Mouse (Mus musculus): ENCODE data around the gene Itga5. TPM values are rescaled to one million over a fixed set of nuclear protein-coding genes. Genes with fewer than 3 reads are reported as not detected.
A peak's percentile ranks its signal among the peaks of the same experiment; 100 is the strongest.

Gene Itga5
- polyA plus RNA-seq, 1 experiment from 2014 or later = 66.4 TPM

GRCm38 (mm10) chr15:103315011-103315502 lies 51.5 kb downstream of the Itga5 start:
- Histone ChIP-seq H3K4me1 (ENCODE audit: control insufficient read depth, insufficient read depth, low read length) (peaks cover 23% of the 10 kb centered on the region), H3K9me3 (replicated peaks; ENCODE audit: control insufficient read depth, low read length) (no peaks in the 10 kb centered on the region), H3K27ac (ENCODE audit: low read depth, low read length) (no peak overlapping the region), H3K27me3 (ENCODE audit: control insufficient read depth, insufficient read depth, low read length) (no peaks in the 10 kb centered on the region), H3K4me3 (ENCODE audit: low read depth, low read length) (peak overlapping the region; percentile 32), H3K36me3 (ENCODE audit: control insufficient read depth, insufficient read depth, low read length) (peaks cover 4% of the 10 kb centered on the region), H3K4me2 (peak overlapping the region; percentile 74), H3K9ac (ENCODE audit: low read depth, low read length) (peak overlapping the region; percentile 44; the same call in 1 of the 2 replicates)
- peak; percentile 52 for ATAC-seq (replicated peaks; ENCODE audit: insufficient number of reproducible peaks, low FRiP score, low TSS enrichment)
- 5% methylated on average over 18 of the region's 18 CpGs for WGBS (ENCODE audit: insufficient replicate concordance)

- H3K27me3 ChIP-seq (ENCODE audit: control insufficient read depth, insufficient read depth, low read length) = peaks cover 2% of the 10 kb centered on the region
- no peaks in the 10 kb centered on the region for H3K9me3 ChIP-seq (replicated peaks; ENCODE audit: control insufficient read depth, low read length)
- peaks cover 4% of the 10 kb centered on the region for H3K36me3 ChIP-seq (ENCODE audit: control insufficient read depth, insufficient read depth, low read length)
- no peak for ATAC-seq (replicated peaks; ENCODE audit: insufficient number of reproducible peaks, low FRiP score, low TSS enrichment)
- H3K4me3 ChIP-seq (ENCODE audit: low read depth, low read length) = peak overlapping the region; percentile 32
- H3K27ac ChIP-seq (ENCODE audit: low read depth, low read length) = no peak overlapping the region
- H3K4me1 ChIP-seq (ENCODE audit: control insufficient read depth, insufficient read depth, low read length) = peaks cover 23% of the 10 kb centered on the region
- WGBS (ENCODE audit: insufficient replicate concordance) = 40% methylated on average over 22 of the region's 22 CpGs
- H3K9ac ChIP-seq (ENCODE audit: low read depth, low read length) = peak overlapping the region; percentile 44; the same call in 1 of the 2 replicates
- H3K4me2 ChIP-seq = peak overlapping the region; percentile 74
Measured at GRCm38 (mm10) chr15:103314181-103314580, 52.4 kb downstream of the Itga5 start.

- ATAC-seq (replicated peaks; ENCODE audit: insufficient number of reproducible peaks, low FRiP score, low TSS enrichment) = no peak
- H3K9ac ChIP-seq (ENCODE audit: low read depth, low read length) = no peak overlapping the region; the same call in 1 of the 2 replicates
- peak overlapping the region; percentile 74 for H3K4me2 ChIP-seq
- no peaks in the 10 kb centered on the region for H3K9me3 ChIP-seq (replicated peaks; ENCODE audit: control insufficient read depth, low read length)
- H3K36me3 ChIP-seq (ENCODE audit: control insufficient read depth, insufficient read depth, low read length) = peaks cover 4% of the 10 kb centered on the region
- H3K4me1 ChIP-seq (ENCODE audit: control insufficient read depth, insufficient read depth, low read length) = peaks cover 27% of the 10 kb centered on the region
- peak overlapping the region; percentile 32; the same call in 1 of the 2 replicates for H3K4me3 ChIP-seq (ENCODE audit: low read depth, low read length)
- H3K27ac ChIP-seq (ENCODE audit: low read depth, low read length) = no peak overlapping the region
- WGBS (ENCODE audit: insufficient replicate concordance) = 19% methylated on average over 18 of the region's 18 CpGs
- H3K27me3 ChIP-seq (ENCODE audit: control insufficient read depth, insufficient read depth, low read length) = peaks cover 5% of the 10 kb centered on the region
Measured at GRCm38 (mm10) chr15:103313495-103314095, 53.0 kb downstream of the Itga5 start.

DNA sequence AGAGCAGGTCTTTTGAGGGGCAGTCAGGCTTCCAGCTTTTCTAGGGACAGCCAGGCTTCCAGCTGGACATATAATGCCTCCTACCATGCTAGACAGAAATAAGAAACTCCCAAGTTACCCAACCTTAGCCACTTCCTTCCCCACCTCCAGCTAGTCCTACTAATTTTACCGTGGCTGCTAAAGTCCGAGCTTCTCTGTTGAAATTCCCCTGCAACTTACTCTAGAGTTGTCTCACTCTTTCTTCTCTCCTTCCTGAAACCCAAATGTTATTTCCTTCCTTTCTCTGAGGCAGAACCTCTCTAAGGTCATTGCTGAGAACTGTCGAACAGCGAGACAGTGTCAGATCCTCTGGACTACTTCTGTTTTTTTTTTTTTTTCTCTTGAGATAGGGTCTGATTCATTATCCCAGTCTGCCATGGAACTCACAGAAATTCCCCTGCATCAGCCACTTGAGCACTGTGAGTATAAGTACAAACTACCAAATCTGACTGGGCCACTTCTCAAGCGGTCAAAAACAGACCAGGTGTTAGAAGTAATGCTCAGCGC lies 56.1 kb downstream of the Itga5 start, which contains the start of gene Gpr84:
TSS of gene Gpr84 (minus strand) at position 248 of the 546 bp plus-strand sequence.
- 45% methylated on average over 6 of the region's 6 CpGs for WGBS (ENCODE audit: insufficient replicate concordance)
- Histone ChIP-seq H3K27me3 (ENCODE audit: control insufficient read depth, insufficient read depth, low read length) (peaks cover 5% of the 10 kb centered on the region), H3K36me3 (ENCODE audit: control insufficient read depth, insufficient read depth, low read length) (no peaks in the 10 kb centered on the region), H3K27ac (ENCODE audit: low read depth, low read length) (no peak within 1 kb of the TSS), H3K4me2 (no peak within 1 kb of the TSS), H3K9ac (ENCODE audit: low read depth, low read length) (0 out of 2 replicates have a peak within 1 kb of the TSS, but pooled peaks have one; percentile 29), H3K4me3 (ENCODE audit: low read depth, low read length) (no peak within 1 kb of the TSS), H3K9me3 (replicated peaks; ENCODE audit: control insufficient read depth, low read length) (no peaks in the 10 kb centered on the region), H3K4me1 (ENCODE audit: control insufficient read depth, insufficient read depth, low read length) (peaks cover 33% of the 10 kb centered on the region)
- ATAC-seq (replicated peaks; ENCODE audit: insufficient number of reproducible peaks, low FRiP score, low TSS enrichment) = no peak

GRCm38 (mm10) chr15:103308876-103309580 lies 57.5 kb downstream of the Itga5 start:
- 54% methylated on average over 26 of the region's 26 CpGs for WGBS (ENCODE audit: insufficient replicate concordance)
- Histone ChIP-seq H3K36me3 (ENCODE audit: control insufficient read depth, insufficient read depth, low read length) (no peaks in the 10 kb centered on the region), H3K4me1 (ENCODE audit: control insufficient read depth, insufficient read depth, low read length) (peaks cover 26% of the 10 kb centered on the region), H3K9me3 (replicated peaks; ENCODE audit: control insufficient read depth, low read length) (no peaks in the 10 kb centered on the region), H3K4me3 (ENCODE audit: low read depth, low read length) (peak overlapping the region; percentile 14), H3K4me2 (peak overlapping the region; percentile 64), H3K27me3 (ENCODE audit: control insufficient read depth, insufficient read depth, low read length) (peaks cover 5% of the 10 kb centered on the region), H3K9ac (ENCODE audit: low read depth, low read length) (peak overlapping the region; percentile 69), H3K27ac (ENCODE audit: low read depth, low read length) (no peak overlapping the region)
- no peak for ATAC-seq (replicated peaks; ENCODE audit: insufficient number of reproducible peaks, low FRiP score, low TSS enrichment)

- peaks cover 5% of the 10 kb centered on the region for H3K27me3 ChIP-seq (ENCODE audit: control insufficient read depth, insufficient read depth, low read length)
- no peaks in the 10 kb centered on the region for H3K36me3 ChIP-seq (ENCODE audit: control insufficient read depth, insufficient read depth, low read length)
- 36% methylated on average over 28 of the region's 28 CpGs for WGBS (ENCODE audit: insufficient replicate concordance)
- peaks cover 32% of the 10 kb centered on the region for H3K4me1 ChIP-seq (ENCODE audit: control insufficient read depth, insufficient read depth, low read length)
- H3K27ac ChIP-seq (ENCODE audit: low read depth, low read length) = no peak overlapping the region
- peak overlapping the region; percentile 69 for H3K9ac ChIP-seq (ENCODE audit: low read depth, low read length)
- peak overlapping the region; percentile 64 for H3K4me2 ChIP-seq
- H3K9me3 ChIP-seq (replicated peaks; ENCODE audit: control insufficient read depth, low read length) = no peaks in the 10 kb centered on the region
- H3K4me3 ChIP-seq (ENCODE audit: low read depth, low read length) = peak overlapping the region; percentile 14
- ATAC-seq (replicated peaks; ENCODE audit: insufficient number of reproducible peaks, low FRiP score, low TSS enrichment) = no peak
Measured at GRCm38 (mm10) chr15:103308056-103308875, 58.3 kb downstream of the Itga5 start.

GRCm38 (mm10) chr15:103307125-103307524 lies 59.4 kb downstream of the Itga5 start:
- H3K27me3 ChIP-seq (ENCODE audit: control insufficient read depth, insufficient read depth, low read length) = peaks cover 5% of the 10 kb centered on the region
- 3% methylated on average over 7 of the region's 7 CpGs for WGBS (ENCODE audit: insufficient replicate concordance)
- no peaks in the 10 kb centered on the region for H3K9me3 ChIP-seq (replicated peaks; ENCODE audit: control insufficient read depth, low read length)
- H3K27ac ChIP-seq (ENCODE audit: low read depth, low read length) = no peak overlapping the region
- no peak for ATAC-seq (replicated peaks; ENCODE audit: insufficient number of reproducible peaks, low FRiP score, low TSS enrichment)
- H3K4me3 ChIP-seq (ENCODE audit: low read depth, low read length) = no peak overlapping the region
- H3K4me1 ChIP-seq (ENCODE audit: control insufficient read depth, insufficient read depth, low read length) = peaks cover 43% of the 10 kb centered on the region
- H3K36me3 ChIP-seq (ENCODE audit: control insufficient read depth, insufficient read depth, low read length) = no peaks in the 10 kb centered on the region
- H3K4me2 ChIP-seq = peak overlapping the region; percentile 5
- no peak overlapping the region for H3K9ac ChIP-seq (ENCODE audit: low read depth, low read length)
